Mouse (Mus musculus): ENCODE measurements at regions not wholly inside any gene's neighbourhood (a gene's known extent, or its start where the extent isn't known, plus 50 kb on each side); places are given as distances from the start of the nearest gene placed in this dataset.

- no peak for TF ChIP-seq CTCF (IDR thresholded peaks at IDR 0.05; ENCODE audit: low read depth)
- TF ChIP-seq EP300 (IDR thresholded peaks at IDR 0.05; ENCODE audit: low read depth), result no peak
Observed at GRCm38 (mm10) chr3:80322291-80322690, 438.0 kb downstream of the Fam198b start.

All from heart, postnatal 0 days (tissue).